Mouse (Mus musculus) cerebellum, adult 2 months (tissue): ENCODE data around the gene BC017158.
"Not testable (repeated sequence)": the region's sequence is repeated elsewhere in the genome, so short reads cannot be mapped to it uniquely, and the experiment has no call there.

Experiments
- CTCF ChIP-seq: fragments of 200-500 bp; IDR thresholded peaks from 2 replicates; pipeline ENCODE4 v1.5.1; 2011; ENCODE audit warnings: low read depth, mild to moderate bottlenecking, control low read depth, low read length, moderate library complexity, borderline replicate concordance; ENCODE audit not compliant: insufficient read depth
- POLR2A ChIP-seq: fragments of 200-500 bp; IDR thresholded peaks from 2 replicates; pipeline ENCODE4 v1.6.1; 2011; ENCODE audit warnings: low read length, control low read depth, borderline replicate concordance; ENCODE audit not compliant: insufficient read depth

DNA sequence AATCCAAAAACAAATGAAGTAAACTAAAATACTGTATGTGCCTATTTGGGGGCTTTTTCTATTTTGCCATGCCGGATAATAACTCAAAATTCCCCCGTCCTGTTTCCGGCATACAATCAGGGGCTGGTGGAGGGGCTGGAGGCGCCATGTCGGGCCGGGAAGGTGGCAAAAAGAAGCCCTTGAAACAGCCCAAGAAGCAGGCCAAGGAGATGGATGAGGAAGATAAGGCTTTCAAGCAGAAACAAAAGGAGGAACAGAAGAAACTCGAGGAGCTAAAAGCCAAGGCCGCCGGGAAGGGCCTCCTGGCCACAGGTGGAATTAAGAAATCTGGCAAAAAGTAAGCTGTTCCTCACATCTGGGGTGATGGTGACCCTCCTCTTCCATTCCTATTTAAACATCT lies 42.4 kb upstream of the BC017158 start:
- not testable (repeated sequence) for TF ChIP-seq CTCF, POLR2A
